Mouse (Mus musculus): ENCODE data around the gene Uba52.
"Not testable (repeated sequence)": the region's sequence is repeated elsewhere in the genome, so short reads cannot be mapped to it uniquely, and the experiment has no call there.

The Uba52 gene

GRCm38 (mm10) chr8:70530314-70530713, 19.7 kb upstream of the Uba52 start:
- DNase-seq, result no peak

GRCm38 (mm10) chr8:70529741-70530161, 19.1 kb upstream of the Uba52 start:
- DNase-seq, result no peak

- DNase-seq, result no peak
Observed at GRCm38 (mm10) chr8:70529299-70529698, 18.7 kb upstream of the Uba52 start.

GRCm38 (mm10) chr8:70528182-70528797, 17.7 kb upstream of the Uba52 start:
- DNase-seq, result no peak

GRCm38 (mm10) chr8:70527512-70528181, 17.0 kb upstream of the Uba52 start, which contains the start of the genes Fkbp8 and Kxd1:
Gene Fkbp8 (plus strand): TSS chr8:70527724.
Gene Kxd1 (minus strand): TSS chr8:70527956.
- peak; percentile 98 for DNase-seq

GRCm38 (mm10) chr8:70527111-70527511, 16.5 kb upstream of the Uba52 start:
- no peak for DNase-seq

GRCm38 (mm10) chr8:70522592-70523403, 12.2 kb upstream of the Uba52 start:
- peak; percentile 97 for DNase-seq

GRCm38 (mm10) chr8:70519606-70520005, 9.0 kb upstream of the Uba52 start:
- no peak for DNase-seq

GRCm38 (mm10) chr8:70519043-70519442, 8.4 kb upstream of the Uba52 start:
- DNase-seq, result peak; percentile 61

GRCm38 (mm10) chr8:70517940-70518643, 7.5 kb upstream of the Uba52 start:
- DNase-seq, result no peak

- peak; percentile 78 for DNase-seq
Observed at GRCm38 (mm10) chr8:70513441-70513840, 2.8 kb upstream of the Uba52 start.

GRCm38 (mm10) chr8:70512253-70512903, 1.8 kb upstream of the Uba52 start:
- no peak for DNase-seq

GRCm38 (mm10) chr8:70511770-70512169, 1.2 kb upstream of the Uba52 start:
- DNase-seq, result no peak

GRCm38 (mm10) chr8:70511174-70511573, 573 bp upstream of the Uba52 start:
- not testable (repeated sequence) for DNase-seq

GRCm38 (mm10) chr8:70509281-70509952, 1.2 kb downstream of the Uba52 start:
- no peak for DNase-seq

- DNase-seq, result no peak
Observed at GRCm38 (mm10) chr8:70507027-70507393, 3.6 kb downstream of the Uba52 start.

GRCm38 (mm10) chr8:70506328-70507026, 4.1 kb downstream of the Uba52 start, which contains the start of gene Rex1bd:
Gene Rex1bd (minus strand): TSS chr8:70506752.
- peak; percentile 93 for DNase-seq

- no peak for DNase-seq
Observed at GRCm38 (mm10) chr8:70505698-70506327, 4.8 kb downstream of the Uba52 start.

- DNase-seq, result peak; percentile 80
Observed at GRCm38 (mm10) chr8:70504851-70505250, 5.8 kb downstream of the Uba52 start.

- peak; percentile 44 for DNase-seq
Observed at GRCm38 (mm10) chr8:70504291-70504716, 6.3 kb downstream of the Uba52 start.
